Mouse (Mus musculus): ENCODE data around the gene BC067074.

GRCm38 (mm10) chr13:113337223-113337858 lies 44.4 kb downstream of the BC067074 start:
- TF ChIP-seq CTCF (IDR thresholded peaks at IDR 0.05; ENCODE audit: low read depth) = peak; percentile 73
- TF ChIP-seq EP300 (optimal IDR thresholded peaks at IDR 0.05) = no peak
